Mouse (Mus musculus): ENCODE data around the gene Znhit2.

DNA sequence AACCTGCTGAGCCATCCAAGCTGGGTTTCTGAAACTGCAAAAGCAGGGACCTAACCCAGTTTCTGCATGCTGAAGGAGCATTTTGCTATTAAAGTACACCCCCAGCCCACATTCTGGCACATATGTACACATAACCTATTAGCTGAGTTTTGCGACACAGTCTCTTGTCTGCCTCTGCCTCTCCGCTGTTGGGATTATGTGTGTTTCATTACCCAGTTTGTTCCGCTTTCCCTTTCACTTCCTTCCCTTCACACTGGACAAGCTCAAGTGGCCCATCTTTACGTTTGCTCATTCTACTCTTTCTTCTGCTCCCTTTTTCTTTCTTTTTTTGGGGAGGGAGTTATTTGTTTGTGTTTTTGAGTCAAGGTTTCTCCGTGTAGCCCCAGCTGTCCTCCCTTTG is 12.9 kb downstream of the Znhit2 start:
- TF ChIP-seq CTCF (IDR thresholded peaks at IDR 0.05; ENCODE audit: low read depth) = no peak
- no peak for TF ChIP-seq EP300 (IDR thresholded peaks at IDR 0.05; ENCODE audit: low read depth)

Data from liver, embryonic 14.5 days (tissue).